Mouse (Mus musculus) granulocyte monocyte progenitor cell, adult 5-6 weeks (primary cell): Measurements from ENCODE around the gene Trh. TPM values are rescaled to one million over a fixed set of nuclear protein-coding genes. Genes with fewer than 3 reads are reported as not detected.

Experiments used
- ATAC-seq: replicated peaks from 2 replicates; pipeline ENCODE4 v1.8.0; 2016; ENCODE audit warnings: mild to moderate bottlenecking, moderate TSS enrichment, inconsistent platforms; ENCODE audit not compliant: poor library complexity, severe bottlenecking
- total RNA-seq, 2 experiments: library from RNA; stranded (forward) in 1 of 2; stranded (reverse) in 1 of 2; fragments of 200-712, 200-1000 nt in 1 of 2; fragments of >200 nt in 1 of 2; fragmentation: Nextera tagmentation in 1 of 2; gene quantifications; 2 replicates each; pipeline ENCODE4 v1.2.3; 2014 to 2017

Gene Trh
- total RNA-seq, 2 experiments from 2014 or later = not detected

- ATAC-seq = no peak
Observed at GRCm38 (mm10) chr6:92229103-92229502, 15.3 kb downstream of the Trh start.

- ATAC-seq = no peak
Observed at GRCm38 (mm10) chr6:92224981-92225380, 19.5 kb downstream of the Trh start.

GRCm38 (mm10) chr6:92222021-92222420, 22.4 kb downstream of the Trh start:
- no peak for ATAC-seq

GRCm38 (mm10) chr6:92221604-92222003, 22.8 kb downstream of the Trh start:
- ATAC-seq = no peak

GRCm38 (mm10) chr6:92219445-92219844, 25.0 kb downstream of the Trh start:
- peak; percentile 26 for ATAC-seq

- ATAC-seq = peak; percentile 96
Observed at GRCm38 (mm10) chr6:92214773-92215449, 29.5 kb downstream of the Trh start, which contains the start of gene Rbsn. TSS of gene Rbsn (minus strand) at chr6:92214925.

GRCm38 (mm10) chr6:92214055-92214772, 30.2 kb downstream of the Trh start:
- ATAC-seq = peak; percentile 33

- ATAC-seq = peak; percentile 79
Observed at GRCm38 (mm10) chr6:92199414-92199813, 45.0 kb downstream of the Trh start.

Other genes with a start within 250 kb of the Trh start
- gene Nr2c2, start 153.3 kb downstream of the Trh start, total RNA-seq (2014; fragmentation: Nextera tagmentation) = 44.3 and 54.1 TPM in 2 replicates
- 44.4 and 44.6 TPM in 2 replicates for gene Nr2c2, start 153.3 kb downstream of the Trh start, total RNA-seq (2017)
- gene Mrps25, start 60.6 kb downstream of the Trh start, total RNA-seq (2014; fragmentation: Nextera tagmentation) = 50.3 and 76.0 TPM in 2 replicates
- gene Mrps25, start 60.6 kb downstream of the Trh start, total RNA-seq (2017) = 55.0 and 86.6 TPM in 2 replicates
- gene Rbsn, start 29.7 kb downstream of the Trh start, total RNA-seq (2014; fragmentation: Nextera tagmentation) = 13.2 and 23.1 TPM in 2 replicates
- 18.9 and 19.4 TPM in 2 replicates for gene Rbsn, start 29.7 kb downstream of the Trh start, total RNA-seq (2017)